Mouse (Mus musculus): ENCODE measurements around the gene Hspd1.

DNA sequence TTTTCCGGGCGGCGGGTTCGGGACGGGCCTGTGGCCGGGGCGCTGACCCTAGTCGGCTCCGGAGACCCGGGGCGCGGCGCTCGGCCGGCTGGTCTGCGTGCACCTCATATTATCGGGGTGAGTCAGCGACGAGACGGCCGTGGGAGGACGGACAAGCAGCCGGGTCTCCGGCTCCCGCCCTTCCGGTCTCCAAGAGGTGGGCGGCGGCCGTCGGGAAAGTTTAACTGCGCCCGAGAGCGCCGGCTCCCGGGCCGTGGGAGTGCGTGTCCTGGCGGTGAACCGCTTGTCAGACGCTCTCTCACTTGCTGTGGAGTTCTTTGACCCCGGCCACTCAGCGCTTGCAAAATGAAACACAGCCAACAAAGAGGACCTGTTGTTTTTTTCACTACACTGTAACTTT lies 35.0 kb downstream of the Hspd1 start:
- TF ChIP-seq POLR2A (IDR thresholded peaks at IDR 0.05; ENCODE audit: control insufficient read depth, extremely low read depth, insufficient read depth, low read length, poor library complexity) (no peak), CTCF (IDR thresholded peaks at IDR 0.05; ENCODE audit: borderline replicate concordance, control insufficient read depth, extremely low read depth, insufficient read depth, low read length, poor library complexity) (no peak)
